Mouse (Mus musculus) adrenal gland, postnatal 4 days (tissue): ENCODE measurements around the gene Myh14. TPM values are rescaled to one million over a fixed set of nuclear protein-coding genes. Genes with fewer than 3 reads are reported as not detected.
"Not testable (repeated sequence)": the region's sequence is repeated elsewhere in the genome, so short reads cannot be mapped to it uniquely, and the experiment has no call there.

Source experiments
- DNase-seq, 2 experiments: peaks; one replicate each; pipeline ENCODE4 v3.0.0; 2021 to 2022; ENCODE audit warnings: low spot score in 2 of 2, mixed read lengths in 2 of 2
- long read RNA-seq, 2 experiments: library from polyadenylated mRNA; stranded (forward); transcript quantifications; one replicate each; pipeline ENCODE4 v2.0.0; 2021
- total RNA-seq, 2 experiments: library from RNA; stranded (reverse); gene quantifications; 2 replicates each; pipeline ENCODE4 v1.2.3; 2021

Myh14 gene
- 1 to 10 TPM; 7.0 to 8.2 TPM for total RNA-seq
- long read RNA-seq, experiment 1, partial matches to known transcripts = 1 of 1 reads
- long read RNA-seq, experiment 1, other reads (novel, unspliced or antisense) = 0 of 1 reads
- long read RNA-seq, experiment 2, full-length matches to known transcripts = 1 of 5 reads
- long read RNA-seq, experiment 2, partial matches to known transcripts = 2 of 5 reads
- long read RNA-seq, experiment 2, other reads (novel, unspliced or antisense) = 2 of 5 reads

DNA sequence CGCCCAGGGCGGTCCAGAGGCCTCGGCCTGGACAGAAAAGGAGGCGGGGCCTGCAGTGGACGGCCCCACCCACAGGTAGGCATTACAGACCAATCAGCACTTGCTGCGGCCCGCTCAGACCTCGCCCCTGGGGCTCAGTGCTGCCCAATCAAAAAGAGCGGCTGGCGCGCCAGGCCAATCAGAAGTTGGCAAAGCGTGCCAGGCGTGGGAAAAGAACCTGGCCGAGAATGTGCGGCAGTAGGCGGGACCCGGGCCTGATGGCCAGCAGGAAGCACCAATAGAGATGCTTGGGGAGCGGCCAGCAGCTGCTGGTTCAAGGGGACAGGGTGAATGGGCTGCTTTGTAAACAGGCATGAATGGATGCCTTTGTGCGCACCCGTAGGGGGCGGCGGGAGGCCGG lies at the start of gene Myh14:
TSS of gene Myh14 (minus strand) at position 41 of the 400 bp plus-strand sequence.
- peak; percentile 68 to 79 for DNase-seq

DNA sequence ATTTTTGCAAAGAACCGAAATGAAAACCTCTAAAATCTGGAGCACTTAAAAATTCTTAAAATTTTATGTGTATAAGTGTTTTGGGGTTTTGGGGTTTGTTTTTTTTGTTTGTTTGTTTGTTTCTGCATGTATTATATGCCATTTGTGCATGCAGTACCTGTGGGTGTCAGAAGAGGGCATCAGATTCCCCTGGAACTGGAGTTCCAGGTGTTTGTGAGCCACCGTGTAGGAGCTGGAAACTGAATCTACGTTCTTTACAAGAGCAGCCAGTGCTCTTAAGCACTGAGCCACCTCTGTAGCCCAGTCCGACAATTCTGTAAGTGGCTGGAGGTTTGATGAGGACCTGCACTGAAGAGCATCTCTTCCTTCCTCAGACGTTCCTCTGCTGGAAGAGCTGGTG lies 39.2 kb upstream of the Myh14 start:
- DNase-seq = no peak

DNA sequence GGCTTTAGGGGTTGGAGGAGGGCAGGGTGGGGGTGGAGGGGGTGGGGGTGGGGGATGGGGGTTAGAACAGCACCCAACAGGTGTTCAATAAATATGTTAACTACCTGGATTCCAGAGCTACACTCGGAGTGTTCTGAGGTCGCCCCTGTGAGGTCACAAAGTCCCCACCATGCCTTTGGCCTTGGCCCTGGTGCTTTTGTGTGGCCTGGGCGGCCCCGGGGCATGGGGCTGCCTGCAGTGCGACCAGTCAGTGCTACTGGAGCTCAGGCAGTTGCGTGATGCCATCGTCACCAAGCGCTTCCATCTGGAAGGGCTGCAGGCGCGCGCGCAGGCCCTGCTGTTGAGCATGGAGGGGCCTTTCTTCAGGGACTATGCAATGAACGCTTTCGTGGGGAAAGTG lies 37.9 kb upstream of the Myh14 start, which contains the start of gene Izumo2:
TSS of gene Izumo2 (plus strand) at position 169 of the 400 bp plus-strand sequence.
- no peak for DNase-seq

DNA sequence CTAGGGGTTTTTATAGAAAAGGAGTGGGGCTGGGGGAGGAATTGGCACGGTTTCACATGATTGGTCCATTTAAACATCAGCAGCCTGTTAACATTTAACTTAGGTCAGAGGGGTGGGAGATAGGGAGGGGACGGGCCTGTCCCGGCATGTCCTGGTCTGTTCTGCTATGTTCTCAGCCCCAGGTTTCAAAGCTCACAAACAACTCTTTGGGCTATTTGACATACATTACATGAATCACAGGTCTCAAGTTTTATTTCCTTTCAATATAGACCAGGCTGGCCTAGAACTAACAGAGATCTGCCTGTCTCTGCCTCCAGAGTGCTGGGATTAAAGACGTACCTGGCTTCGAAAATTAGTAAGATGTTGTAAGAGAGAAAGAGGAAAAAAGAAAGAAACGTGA lies 37.5 kb upstream of the Myh14 start:
- DNase-seq = not testable (repeated sequence)

DNA sequence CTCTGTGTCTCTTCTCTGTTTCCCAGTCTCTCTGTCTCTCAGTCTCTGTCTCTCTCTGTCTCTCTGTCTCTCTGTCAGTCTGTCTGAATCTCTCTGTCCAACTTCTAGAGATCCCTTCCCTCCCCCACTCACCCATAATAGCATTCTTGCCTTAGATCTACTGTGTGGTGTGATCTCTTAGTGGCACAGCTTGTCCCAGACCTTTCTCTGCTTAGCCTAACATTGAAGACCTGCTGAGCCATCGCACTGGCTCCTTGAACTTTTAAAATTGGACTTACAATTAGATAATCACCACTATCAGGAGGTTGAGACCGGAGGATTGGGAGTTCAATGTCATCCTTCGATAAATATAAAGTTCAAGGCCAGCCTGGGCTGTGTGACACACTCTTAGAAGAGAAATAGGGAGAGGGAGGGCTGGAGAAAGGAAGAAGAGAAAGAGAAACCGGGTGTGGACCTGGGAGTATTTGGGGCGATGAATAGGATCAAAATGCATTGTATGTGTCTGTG lies 36.6 kb upstream of the Myh14 start:
- no peak for DNase-seq

DNA sequence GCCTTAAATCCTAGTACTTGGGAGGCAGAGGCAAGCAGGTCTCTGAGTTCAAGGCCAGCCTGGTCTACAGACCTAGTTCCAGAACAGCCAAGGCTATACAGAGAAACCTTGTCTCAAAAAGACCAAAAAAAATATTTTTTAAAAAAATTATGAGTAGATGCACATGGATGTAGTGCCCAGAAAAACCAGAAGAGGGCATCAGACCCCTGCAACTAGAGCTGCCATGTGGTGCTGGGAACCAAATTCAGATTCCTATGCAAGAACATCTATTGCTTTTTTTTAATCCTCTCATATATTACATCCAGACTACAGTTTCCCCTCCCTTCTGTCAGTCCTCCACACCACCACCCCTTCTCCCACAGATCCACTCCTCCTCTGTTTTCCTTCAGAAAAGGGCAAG lies 35.7 kb upstream of the Myh14 start:
- no peak for DNase-seq

DNA sequence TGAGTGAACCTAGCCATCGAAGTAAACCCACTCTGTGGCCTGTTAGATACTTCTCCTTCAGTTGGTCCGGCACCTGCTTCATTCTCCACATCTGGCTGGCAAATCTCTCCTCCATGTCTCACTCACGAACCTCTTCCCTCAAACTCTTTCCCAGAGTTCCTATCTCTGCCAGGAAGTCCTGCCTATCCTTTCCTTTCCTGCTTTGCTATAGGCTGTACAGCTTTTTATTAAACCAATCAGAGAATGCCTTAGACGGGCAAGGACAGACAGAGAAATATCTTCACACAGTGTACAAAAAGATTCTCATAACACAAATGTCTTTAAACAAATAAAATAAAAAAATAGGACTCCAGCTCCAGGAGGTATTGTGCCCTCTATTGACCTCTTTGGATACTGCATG lies 34.4 kb upstream of the Myh14 start:
- no peak for DNase-seq

DNA sequence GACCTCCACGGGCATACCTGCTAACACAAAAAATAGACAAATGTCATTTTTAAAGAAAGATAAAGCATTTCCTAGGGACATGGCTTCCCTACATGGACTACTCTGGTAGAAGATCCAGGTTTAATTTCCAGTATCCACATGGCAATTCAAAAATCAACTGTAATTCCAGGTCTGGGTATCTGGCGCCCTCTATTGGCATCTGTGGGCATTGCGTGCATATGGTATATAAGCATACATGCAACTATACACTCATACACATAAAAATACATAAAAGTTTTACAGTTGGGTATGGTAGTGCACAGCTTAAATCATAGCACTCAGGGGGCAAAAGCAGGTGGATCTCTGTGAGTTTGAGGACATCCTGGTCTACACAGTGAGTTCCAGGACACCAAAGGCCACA lies 33.7 kb upstream of the Myh14 start:
- DNase-seq = no peak

DNA sequence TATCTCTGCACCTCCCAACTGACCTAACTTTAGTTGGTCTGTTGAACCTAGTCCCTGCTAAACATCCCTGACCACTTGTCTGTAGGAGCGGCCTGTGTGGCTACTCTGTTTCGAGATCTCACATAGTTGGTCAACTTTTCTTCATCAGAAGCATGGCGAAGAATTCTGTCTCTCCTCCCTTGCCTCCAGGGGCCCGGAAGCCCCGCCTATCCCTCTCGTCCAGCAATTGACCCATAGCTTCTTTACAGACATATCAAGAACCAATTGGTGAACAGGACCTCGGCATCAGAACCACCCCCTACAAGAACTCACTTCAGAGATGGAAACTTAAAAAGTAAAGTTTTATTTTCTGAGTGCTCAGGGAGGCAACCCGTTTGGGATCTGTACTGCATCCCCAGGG lies 32.3 kb upstream of the Myh14 start:
- no peak for DNase-seq

DNA sequence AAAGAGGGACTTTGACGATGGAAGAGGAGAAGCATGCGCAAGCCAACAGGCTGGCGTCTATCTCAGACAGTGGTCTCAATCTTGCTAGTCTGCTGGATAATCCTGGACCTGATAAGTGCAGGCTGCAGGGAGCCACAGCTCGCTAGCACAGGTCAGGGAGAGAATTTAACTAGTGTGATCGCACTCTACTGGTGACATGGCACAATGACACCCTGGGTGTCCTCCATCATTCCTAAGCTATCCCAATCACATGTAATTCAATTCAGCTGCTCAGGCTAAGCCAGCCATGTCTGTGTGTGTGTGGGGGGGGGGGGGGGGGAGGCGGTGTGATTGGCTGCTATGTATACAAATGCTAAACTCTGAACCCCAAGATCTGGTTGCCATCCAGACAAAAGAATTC lies 31.3 kb upstream of the Myh14 start:
- no peak for DNase-seq

DNA sequence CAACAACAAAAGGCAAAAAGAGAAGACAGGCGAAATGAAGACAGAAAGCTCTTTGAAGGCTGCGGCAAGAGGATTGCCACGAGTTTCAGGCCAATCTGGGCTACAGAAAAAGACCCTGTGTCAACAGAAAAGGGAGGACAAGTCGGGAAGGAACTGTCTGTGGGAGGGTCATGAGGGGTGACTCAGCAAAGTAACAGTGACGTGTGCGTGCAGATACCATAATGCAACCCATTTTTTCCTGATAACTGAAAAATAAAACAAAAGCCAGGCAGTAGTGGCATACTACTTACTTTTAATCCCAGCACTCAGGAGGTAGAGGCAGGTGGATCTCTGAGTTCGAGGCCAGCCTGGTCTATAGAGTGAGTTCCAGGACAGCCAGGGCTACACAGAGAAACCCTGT lies 27.3 kb upstream of the Myh14 start:
- DNase-seq = no peak

DNA sequence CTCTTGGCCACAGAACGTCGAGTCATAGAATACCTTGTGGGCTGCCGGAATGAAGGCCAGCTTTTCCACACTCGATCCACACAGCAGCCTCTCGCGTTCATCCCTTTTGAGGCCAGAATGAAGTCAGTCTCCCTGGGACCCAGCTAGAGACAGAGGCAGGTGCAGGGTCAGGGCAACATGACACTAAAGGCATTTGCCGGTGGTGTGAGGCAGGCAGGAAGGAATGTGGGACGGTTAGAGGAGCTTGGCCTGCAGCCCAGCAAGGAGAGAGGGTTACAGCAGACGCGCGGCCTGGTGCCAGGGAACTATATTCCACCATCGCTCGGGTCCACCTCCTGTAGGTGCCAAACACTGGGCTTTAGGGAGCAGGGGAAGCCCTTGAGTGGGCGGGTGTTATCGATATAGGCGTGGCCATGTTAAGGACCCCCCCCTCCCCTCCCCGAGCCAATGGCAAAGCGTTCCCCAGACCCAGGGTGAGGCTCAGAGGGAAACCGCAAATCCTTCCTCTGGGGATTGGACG lies 26.6 kb upstream of the Myh14 start:
- peak; percentile 19 to 27 for DNase-seq

DNA sequence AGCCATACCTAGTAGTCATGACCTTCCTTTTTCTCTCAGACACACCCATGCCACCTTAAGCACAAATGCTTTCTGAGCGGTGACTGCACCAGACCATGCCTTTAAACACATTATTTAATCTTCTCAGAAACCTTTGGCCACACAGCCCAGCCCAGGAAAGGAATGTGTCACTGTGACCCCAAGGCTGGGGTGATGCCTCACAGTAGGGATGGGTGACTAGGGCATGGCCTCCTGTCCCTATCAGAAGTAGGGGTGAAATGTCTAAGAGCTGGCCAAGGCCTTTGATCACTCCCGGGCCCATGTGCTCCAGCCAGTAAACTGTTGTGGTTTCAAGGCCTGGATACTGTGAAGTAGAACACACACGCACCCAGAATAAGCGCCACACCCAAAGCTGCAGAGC lies 24.6 kb upstream of the Myh14 start:
- DNase-seq = no peak

DNA sequence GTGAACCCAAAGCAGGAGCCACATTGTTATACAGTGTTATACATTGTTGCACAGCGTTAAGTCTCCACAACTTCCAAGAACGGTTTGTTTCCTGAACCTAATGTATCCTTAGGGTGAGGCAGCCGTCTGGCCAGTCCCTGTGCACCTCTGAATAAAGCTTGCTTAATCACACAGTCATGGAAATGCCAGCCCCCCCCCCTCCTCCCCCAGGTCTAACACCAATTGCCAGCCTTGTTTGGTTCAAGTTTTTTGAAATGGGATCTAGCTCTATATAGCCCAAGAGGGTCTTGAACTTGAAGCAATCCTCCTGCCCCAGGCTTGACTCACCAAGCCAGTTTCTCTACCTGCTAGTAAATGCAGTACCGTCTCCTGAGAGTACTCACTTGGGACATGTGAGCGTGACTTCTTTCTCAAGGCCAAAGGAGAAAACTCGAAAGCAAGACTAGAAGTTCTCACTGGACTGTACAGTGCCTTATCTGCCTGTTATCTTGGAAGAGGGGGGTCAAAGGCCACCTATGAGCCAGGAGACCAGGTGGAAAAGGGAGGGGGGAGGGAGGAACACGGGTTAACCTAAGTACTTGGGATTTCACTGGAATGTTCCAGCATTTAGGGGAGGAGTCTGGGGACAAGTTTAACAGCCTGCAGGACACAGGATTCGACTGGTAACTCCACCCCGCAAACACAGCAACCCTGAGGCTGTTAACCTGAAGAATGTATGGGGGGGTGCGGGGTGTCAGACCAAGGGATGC lies 23.0 kb upstream of the Myh14 start:
- no peak for DNase-seq

DNA sequence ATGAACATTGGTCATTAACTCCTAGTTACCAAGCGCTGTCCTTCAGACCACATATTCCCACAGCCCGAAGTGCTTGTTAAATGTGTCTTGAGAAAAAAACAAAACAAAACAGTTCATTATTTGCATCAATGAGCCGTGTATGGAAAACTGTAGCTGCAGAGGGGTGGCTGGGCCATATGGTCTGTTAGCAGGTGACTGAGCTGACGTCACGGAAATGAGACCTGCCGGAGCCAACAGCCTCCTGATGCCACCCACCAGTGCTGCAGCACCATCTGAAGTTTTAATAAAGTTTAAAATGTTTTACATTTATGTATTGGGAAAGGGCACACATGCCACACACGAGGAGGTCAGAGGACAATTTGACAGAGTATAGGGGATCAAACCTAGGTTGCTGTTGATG lies 18.7 kb upstream of the Myh14 start:
- DNase-seq = no peak

DNA sequence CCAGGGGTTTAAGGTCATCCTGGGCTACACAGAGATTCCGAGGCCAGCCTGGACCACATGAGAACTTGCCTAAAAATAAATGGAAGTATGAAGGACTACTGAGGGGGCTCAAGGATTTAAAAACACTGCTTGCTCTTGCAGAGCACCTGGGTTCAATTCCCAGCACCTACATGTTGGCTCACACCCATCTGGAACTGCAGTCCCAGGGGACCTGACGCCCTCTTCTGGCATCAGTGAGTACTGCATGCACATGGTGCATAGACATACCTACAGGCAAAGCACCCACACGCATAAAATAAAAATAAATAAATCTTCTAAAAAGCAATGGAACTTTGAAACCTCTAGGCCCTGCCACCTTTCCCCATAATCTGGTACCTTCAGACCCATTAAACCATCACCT lies 18.2 kb upstream of the Myh14 start:
- DNase-seq = no peak

DNA sequence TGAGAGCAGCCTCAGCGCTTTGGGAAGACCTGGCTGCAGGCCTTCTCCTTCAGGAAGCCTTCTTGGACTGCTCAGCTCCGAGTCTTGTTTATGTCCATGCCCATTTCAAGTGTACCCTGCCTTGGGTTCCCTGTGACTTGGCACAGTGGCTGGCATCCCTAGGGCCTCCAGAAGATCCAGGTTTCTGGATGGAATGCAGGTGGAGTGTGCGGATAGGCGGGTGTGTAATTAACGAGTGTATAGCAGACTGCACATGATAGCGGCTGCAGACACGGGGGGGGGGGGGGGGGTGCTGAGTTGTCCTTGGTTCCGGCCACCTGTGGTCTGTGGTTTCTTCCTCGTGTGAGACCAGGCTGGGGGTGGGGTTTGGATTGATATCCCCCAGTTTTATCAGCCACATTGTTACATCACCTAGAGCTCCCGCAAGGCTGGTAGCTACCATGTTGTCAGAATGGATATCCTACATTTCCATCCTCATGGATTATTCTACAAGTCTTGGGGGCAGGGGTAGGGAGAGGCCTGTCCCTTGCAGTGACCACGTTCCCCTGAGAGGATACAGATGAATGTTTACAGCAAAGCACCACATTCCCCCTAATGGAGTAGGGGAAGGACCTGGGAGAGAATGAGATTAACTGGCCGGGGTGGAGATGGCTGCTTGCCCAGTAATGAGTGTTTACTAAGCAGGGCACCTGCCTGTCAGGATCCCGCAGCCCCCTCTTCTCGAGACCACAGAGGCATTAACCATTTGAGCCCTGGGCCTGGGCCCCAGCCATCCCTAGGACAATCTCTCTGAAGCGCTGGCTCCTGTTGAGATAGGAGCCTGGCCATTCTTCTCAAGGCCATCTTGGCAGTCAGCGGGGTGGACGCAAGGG lies 15.1 kb upstream of the Myh14 start:
- no peak for DNase-seq

DNA sequence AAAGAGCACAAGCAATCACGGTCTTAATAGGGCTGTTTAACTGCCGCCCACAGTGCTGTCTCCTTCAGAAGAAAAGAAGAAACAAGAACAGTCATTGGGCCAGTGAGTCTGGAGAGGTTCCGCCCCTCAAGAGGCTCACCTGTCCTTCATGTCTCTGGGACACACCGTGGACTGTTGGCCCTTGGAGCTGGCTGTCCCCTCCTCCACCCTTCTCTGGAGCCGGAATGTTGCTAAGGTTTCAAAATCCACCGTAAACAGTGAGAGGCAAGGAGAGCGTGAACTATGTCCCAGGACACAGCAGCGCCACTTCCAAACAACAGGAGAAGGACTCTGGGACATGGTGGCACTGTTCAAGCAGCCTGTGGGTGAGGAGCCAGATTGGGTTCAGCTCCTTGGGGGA lies 13.0 kb upstream of the Myh14 start:
- no peak for DNase-seq

DNA sequence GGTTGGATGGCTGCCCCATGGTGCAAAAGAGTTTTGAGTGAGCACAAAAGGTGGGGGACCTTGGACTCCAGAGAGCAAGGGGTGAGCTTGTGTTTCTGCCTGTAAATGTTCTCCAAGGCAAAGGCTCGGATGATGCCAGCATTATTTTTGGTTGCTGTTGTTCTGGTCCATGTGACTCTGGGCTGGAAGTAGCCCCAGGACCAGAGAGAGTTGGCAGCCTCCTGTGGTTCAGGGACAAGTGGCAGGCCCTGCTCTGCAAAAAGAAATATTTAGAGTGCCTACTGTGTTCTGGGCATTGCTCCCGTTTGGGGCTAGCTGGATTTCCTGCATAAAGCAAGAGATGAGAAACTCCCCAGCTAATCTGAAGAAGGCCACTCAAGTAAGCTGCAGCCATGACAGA lies 6.0 kb upstream of the Myh14 start:
- DNase-seq = no peak

DNA sequence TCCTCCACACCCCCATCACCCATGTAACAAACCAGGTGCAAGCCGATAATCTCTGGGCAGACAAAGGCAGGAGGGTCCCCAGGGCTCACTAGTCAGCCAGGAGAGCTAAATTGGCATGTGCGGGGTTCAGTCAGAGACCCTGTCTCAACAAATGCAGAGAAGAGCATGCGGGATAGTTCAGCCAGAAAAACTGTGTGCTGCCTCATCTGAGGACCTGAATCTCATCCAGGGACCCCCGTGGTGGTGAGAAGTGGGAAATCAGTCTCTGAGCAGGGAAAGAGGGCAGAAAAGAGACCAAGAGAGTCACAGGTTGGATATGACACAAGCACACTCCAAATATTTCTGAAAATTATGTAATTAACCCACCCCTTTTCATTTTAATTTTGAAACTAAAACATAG lies 5.5 kb upstream of the Myh14 start:
- DNase-seq = no peak

DNA sequence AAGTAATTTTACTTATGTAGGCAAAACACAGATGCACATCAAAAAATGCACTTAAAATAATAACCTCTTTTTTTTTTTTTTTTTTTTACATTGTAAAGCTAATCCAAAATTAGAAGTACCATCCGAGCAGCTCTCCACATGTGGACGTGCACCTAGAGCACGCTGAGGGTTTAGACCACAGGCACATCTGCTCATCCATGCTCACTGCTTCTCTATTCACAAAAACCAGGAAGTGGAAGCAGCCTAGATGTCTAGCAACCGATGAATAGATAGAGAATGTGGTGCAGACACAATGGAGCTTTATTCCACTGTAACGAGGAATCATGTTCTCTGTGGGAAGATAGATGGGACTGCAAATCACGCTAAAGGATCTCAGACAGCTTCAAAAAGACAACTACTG lies 4.5 kb upstream of the Myh14 start:
- no peak for DNase-seq

DNA sequence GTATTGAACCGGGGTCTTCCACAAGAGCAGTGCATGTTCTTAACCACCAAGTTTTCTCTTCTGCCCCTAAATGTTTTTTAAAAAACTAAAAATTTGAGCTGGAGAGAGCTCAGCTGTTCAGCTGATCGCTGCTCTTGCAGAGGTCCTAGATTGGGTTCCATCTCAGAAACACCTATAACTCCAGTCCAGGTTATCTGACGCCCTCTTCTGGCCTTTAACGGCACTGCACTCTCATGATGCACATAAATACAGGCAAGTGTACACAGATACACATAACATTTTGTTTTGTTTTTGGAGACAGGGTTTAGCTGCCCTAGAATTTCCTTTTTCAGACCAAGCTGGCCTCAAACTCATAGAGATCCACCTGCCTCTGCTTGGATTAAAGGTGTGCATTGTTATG lies 3.9 kb upstream of the Myh14 start:
- DNase-seq = no peak
